Mouse (Mus musculus) stomach, postnatal 0 days (tissue): Measurements from ENCODE around the gene Adcy4.

Source experiments
- CTCF ChIP-seq: IDR thresholded peaks from 2 replicates; pipeline ENCODE4 v1.5.1; 2016; ENCODE audit warnings: antibody characterized with exemption, low read depth, mild to moderate bottlenecking, moderate library complexity
- EP300 ChIP-seq: optimal IDR thresholded peaks from 2 replicates; pipeline ENCODE3; 2016; ENCODE audit warnings: antibody characterized with exemption

DNA sequence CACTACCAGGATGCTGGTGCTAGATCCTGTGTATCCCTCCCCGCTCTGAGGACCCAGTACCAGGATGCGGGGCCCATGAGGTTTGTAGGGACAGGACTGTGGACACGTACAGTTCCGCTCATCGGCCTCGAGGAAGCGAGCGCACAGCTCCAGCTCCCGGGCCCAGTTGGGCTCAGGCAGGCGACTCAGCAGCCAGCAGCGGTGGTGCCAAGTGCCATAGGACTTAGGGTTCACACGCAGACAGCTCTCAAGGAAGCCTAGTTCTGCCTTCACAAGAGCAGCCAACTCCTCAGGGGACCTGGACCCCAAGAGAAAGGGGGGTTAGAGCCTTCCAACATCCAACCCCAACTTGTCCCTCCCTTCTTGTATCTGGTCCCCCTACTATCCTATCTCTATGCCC lies 63.2 kb downstream of the Adcy4 start:
- TF ChIP-seq CTCF (no peak), EP300 (no peak)
